Mouse (Mus musculus) urinary bladder, postnatal 10 days (tissue): ENCODE results near the gene Schip1.

Source experiments
- DNase-seq: peaks from one replicate; pipeline ENCODE4 v3.0.0; 2022; ENCODE audit warnings: low spot score

The Schip1 gene

DNA sequence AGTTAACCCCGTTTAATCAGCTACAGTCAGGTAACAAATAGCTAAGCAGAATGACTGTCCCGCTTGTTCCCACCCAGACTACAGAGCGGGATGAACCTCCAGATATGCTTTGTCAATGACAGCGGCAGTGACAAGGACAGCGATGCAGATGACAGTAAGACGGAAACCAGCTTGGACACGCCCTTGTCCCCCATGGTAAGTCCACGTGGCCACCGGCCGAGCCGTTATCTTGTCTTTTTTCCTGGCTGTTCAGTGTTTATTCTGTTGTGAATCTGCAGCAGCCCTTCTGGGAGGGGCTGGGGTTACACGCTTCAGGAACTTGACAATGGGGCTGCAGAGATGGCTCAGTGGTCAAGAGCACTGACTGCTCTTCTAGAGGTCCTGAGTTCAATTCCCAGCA lies 551.8 kb downstream of the Schip1 start:
- no peak for DNase-seq

DNA sequence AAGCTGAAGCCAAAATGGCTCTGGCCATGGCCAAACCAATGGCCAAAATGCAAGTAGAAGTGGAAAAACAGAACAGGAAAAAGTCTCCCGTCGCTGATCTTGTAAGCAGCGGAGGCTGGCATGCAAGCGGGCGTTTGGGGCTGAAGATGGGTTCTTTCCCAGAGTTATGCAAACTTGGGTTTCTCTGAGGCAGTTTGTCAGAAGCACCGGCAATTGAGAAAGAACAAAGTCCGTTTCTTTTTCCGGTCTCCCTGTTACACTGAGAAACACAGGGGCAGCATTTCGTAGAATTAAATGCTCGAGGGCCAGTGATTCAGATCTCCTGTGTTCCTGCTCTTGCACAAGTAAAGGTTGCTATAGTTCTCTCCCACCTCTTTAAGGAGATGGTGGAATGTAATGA lies 553.1 kb downstream of the Schip1 start:
- no peak for DNase-seq

DNA sequence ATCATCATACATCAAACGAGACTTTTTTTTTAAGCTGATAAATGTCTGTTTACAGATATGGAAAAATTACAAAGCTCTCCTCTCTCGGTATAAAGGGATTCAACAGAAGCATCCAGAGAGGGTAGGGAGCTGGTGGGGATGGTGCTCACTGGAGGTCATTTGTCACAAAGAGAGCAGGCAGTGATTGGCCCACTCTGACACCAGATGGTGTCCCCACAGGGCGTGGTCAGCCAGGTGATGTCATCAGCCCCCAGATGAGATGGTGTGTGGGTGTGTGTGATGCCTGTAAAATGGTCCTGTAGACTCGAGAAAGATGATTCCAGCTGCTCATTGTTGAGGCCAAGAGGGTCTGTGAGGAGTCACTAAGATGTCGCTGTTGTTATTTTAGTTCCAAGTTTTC lies 554.5 kb downstream of the Schip1 start:
- DNase-seq = no peak

DNA sequence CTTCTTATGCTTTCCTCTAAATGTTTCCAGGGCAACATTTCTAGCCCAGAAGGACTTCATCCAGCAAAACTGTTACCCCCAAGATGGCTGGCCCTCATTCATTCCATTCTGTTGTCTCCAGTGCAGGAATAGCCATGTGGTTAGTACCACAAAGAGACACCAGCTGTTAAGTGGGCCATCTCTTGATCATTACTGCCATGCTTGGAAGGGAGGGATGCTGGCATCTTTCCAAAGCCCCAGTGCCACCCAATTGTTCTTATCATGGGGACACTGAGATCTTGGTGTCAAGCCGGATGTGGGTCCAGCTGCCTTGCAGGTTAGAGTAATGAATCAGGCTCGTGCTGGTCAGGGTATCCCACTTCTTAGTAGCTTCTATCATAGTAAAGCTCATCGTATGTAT lies 557.4 kb downstream of the Schip1 start:
- DNase-seq = no peak

DNA sequence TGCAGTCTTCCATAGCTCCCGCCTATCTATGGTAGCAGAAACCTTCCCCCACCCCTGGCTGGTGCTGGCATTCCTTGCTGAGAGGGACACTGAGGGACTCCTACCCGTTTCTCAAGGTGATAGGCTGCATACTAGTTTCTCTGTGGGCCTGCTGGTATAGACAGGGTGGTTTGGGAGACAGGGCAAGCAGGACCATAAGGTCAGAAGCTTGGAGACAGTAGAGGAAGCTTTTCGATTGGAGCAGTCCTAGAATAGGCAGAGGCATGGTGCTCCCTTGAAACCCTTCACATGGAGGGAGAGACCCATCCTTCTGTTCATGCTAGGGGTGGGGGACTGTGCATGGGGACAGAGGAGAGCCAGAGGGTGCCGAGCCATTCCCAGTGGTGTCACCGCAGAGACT lies 558.4 kb downstream of the Schip1 start:
- DNase-seq = no peak

DNA sequence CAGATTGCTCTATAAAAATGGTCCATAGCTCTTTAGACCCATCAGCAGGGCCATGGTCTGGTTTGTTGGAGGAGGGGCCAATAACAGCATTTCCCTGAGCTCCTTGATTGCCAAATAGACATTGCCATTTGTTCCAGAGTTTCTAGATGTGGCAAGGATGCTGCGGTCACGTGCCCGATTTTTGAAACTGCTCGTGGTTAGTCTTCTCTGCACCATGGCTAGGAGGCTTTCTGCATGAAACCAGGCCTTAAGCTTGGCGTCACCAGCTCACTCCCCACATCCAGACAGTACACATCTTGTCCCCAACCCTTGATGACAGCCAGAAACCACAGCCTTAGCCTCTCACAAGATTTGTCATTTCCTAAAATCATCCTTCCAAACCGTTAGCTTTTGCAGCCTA lies 559.9 kb downstream of the Schip1 start:
- DNase-seq = no peak

DNA sequence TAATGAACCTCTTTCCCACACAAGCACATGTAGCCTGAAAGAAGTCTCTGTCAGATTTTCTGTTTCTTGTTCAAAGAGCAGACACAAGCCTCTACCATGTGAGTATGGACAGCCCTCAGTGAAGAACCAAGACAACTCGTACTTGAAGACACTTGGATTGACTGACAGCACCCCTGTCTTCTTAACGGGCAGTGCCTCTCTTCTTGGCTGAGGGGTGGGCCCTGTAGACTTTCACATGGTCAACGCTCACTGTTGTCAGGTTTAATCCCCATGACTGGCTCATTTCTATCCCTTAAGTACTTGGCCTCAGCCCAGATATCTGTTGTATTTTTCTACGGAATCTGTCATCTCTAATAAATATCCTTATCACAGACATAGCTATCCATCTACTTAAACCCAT lies 565.7 kb downstream of the Schip1 start:
- no peak for DNase-seq

DNA sequence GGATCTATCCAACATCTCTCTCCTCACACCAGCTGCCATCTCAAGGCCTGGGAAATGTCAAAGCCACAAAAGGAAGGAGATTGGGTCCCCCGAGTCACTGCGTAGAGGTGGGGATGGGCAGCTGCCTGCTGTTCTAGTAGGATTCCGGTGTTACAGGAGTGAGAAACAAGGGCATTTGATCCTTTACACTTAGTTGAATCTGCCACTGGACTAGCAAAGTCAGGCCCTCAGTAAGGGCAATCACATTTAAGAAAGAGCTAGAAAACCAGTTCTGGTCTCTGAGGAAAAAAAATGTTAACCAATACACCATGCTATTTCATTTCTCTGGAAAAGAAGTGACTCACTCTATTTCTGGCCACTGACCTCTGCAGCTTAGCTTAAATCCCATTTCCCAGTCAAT lies 566.2 kb downstream of the Schip1 start:
- no peak for DNase-seq

DNA sequence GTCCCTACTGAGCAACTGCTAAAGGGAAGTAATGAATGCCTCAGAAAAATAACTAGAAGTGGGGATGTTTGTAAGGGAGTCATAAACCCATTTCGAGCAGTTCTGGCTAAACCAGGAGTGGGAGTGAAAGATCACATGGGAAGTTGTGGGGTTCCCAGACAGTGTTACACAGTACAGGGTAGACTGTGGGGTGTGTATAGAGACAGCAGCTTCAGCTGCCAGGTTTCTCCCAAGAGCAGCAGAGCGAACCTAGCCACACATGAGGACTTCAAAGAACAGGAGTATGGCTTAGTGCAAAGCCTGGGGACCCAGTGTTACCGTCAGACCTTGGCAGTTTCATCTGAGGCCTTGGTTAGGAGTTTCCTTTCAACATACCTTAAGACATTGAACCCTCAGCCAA lies 568.1 kb downstream of the Schip1 start:
- DNase-seq = no peak

DNA sequence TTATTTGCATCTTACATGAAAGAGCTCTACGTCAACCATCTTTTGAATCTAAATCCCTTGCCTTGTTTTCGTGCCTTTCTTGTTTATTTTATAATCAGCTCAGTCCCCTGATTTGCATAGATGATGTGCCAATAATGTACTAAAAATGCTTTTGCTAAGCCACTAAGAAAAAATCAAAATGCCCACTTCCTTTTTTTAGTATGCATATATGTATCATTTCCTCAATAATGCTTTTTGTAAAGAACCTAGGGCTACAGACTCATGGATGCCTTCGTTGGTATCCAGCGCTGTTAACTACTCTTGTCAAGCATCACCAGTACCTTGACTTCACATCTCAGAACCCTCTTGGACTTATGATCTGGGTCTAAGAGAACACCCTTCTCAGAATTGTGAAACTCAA lies 569.0 kb downstream of the Schip1 start:
- no peak for DNase-seq

DNA sequence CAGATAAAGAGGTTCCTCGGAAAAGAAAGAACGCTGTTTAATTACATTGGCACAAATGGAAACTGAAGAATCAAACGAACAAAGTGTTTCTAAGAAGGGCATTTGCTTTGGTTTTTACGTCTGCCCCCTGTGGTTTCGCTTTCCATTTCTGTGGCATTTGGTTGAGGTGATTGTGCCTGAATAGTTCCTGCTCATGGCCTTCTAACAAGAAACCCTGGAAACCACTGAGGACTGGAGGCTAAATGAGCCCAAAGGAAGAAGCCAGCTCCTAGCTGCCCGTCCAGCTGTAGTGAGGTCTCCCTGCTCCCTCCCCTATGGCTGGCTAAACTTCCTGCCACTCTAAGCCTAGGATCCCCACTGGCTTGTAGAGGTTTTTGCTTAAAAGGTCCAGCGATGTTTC lies 573.4 kb downstream of the Schip1 start:
- DNase-seq = no peak

DNA sequence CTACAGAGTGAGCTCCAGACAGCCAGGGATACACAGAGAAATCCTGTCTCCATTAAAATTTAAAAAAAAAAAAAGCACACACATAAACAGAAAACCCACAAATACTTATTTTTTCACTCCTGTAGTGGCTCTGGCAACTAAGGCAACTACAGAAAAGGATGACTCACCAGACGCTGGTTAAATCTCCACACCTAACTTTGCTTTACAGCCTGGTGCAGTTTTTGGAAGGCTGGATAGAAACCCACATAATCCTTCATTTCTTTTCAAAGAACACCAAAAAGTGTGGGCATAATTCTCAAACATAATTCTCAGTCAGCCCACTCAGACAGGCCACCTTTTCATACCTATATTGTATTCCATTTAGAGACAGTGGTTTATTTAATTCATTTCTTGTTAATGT lies 574.1 kb downstream of the Schip1 start:
- no peak for DNase-seq

DNA sequence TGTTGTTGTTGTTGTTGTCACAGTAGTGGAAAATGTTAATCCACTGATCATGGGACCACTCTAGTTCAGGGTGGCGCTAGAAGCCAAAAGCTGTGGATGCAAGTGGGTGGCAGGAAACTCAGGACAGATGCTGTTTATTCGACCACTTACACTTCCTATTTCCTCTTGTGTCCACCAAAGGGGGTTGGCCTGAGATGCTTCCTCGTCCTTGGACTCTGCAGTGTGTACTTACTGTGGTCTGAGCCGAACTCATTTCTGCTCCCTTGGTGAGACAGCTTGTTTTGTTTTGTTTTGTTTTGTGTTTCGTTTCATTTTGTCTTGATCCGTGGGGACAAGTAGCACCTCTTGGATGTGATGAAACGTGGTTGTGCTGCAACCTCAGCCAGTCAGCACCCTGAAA lies 578.3 kb downstream of the Schip1 start:
- no peak for DNase-seq

DNA sequence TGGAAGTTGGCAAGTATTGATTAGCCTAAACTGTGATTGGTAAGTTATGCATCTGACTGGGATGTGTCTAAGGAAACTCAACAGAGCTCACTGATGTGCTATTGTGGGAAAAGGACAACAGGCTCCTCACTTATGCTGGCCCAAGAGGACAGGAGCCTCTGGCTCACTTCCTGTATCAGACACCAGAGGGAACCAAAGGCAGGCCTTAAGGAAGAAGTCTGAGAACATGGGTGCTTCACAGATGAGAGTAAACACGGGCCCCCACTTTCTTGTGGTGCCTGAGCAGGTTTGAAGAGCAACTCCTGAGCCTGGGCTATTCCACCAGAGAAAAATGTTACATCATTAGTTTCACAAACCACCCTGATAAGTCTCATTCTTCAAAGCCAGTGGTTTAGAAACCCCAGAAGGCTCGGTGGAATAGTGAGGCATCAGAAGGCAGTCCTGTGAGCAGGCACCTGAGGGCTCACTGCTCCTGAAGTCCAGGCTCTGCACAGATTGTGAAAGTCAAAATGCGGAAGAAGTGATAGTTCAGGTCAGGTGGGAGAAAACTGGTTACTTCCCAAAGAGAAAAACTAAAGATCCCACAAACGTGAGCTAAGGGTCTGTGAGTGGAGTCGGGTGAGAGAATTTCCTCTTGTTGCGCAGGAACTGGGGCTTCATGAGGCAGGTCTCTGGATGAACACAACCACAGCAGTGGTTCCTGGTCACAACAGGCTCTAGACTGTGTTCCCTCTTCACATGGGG lies 582.0 kb downstream of the Schip1 start:
- no peak for DNase-seq

DNA sequence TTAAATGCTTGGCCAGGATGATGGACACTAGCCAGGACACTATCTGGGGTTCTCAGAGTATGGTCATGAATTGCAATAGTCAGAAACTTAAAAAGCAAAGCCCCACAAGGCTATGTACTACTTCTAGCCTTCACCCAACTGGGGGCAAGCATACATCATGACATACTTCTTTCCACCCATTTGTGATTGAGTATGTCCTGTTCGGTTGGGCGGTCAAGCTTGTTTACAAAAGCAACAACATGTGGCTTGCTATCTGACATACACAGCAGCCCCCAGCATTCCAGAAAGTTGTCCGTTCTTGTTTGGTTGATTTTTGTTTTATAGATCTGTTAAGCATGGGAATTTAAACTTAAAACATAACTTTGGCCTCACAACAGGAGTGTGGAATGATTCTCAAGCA lies 582.7 kb downstream of the Schip1 start:
- no peak for DNase-seq

DNA sequence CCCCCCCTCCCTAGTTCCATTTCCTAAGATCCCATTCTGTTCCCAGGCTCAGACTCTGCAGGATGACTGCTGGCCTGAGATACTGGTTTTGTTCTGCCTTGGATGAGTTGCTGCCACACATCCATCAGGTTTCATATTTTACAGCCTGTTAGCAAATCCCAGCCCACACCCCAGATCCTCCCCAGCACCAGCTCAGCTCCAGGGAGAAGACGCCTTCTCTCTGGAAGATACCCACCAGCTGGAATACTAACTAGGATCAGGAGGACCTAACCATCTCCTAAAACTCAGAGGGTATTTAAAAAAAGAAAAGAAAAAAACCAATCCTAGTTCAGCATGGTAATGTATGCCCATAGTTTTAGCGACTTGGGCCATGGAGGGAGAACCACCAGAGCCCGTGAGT lies 585.6 kb downstream of the Schip1 start:
- DNase-seq = no peak

DNA sequence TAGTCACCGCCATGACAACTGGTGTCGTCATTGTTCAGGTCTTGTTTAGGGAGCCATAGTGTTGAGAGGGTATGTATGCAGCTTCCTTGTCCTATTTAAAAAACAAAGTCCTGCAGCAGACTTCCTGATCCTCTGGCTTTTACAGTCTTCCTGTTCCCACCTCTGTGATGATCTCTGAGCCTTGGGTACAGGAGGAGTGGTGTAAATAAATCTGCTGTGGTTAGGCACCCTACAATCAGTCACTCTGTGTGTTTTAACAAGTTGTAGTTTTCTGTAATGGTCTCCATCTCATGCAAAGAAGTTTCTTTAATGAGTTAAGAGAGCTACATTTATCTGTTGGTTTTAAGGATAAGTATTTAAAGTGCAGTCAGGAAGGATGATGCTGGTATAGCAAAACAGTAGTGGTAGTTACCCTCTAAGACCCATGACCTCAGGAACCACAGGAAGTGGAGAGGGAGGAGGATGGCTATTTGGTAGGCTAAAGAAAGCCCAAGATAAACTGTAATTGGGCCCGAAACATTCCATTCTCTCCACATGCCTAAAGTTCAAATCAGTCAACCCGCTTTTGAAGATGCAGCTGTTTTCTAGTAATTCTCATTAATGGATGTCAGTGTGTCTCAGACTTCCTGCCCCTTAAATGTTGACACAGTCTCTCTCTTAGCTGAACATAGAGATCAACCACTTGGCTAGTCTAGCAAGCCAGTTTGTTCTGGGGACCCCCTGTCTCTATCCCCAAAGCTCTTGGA lies 592.2 kb downstream of the Schip1 start:
- DNase-seq = no peak

DNA sequence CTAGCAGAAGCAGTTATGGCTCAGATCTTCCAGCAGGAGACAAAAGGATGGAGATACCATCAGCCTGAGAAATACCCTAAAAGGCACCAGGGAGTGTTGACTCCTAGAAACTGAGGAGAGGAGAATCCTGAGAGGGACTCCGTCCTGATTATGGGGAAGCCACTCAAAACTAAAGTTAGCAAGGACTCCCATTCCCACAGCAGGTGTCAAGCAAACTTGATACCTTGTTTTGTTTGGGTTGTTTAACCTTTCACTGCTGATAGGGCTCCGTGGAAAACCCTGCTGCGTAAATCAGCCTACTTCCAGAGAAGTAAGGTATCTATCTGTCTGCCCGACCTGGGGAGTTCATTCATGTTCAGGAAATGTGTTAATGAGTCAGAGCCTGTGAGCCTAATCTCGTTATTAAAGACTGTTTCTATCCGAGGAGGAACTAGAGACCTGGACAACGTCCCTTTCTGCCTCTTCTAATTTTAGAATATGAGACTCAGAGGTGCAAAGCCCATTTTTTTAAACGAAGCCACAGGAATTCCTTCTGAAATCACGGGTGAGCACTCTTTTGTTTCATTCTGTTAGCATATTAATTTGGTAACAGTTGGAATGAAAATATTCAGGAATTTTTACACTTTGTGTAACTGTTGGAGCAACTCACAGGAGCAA lies 593.1 kb downstream of the Schip1 start:
- DNase-seq = no peak

DNA sequence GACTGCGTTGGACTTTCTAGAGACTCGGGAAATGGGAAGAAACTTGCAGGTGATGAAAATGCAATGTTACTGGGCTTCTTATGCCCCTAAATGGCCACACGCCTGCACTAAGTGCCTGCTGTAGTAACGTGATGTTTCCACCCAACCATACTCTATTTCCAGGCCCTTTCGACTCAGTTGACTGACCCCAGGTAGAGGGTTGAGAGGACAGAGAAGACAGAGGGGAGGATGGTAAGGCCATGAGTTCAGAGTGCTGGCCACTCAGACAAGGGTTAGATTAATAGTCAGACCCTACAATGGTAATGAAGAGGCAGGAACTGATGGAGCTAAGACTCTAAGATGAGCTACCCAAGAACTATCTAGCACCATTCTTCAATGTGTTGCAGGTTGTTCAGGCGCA lies 595.4 kb downstream of the Schip1 start:
- no peak for DNase-seq

DNA sequence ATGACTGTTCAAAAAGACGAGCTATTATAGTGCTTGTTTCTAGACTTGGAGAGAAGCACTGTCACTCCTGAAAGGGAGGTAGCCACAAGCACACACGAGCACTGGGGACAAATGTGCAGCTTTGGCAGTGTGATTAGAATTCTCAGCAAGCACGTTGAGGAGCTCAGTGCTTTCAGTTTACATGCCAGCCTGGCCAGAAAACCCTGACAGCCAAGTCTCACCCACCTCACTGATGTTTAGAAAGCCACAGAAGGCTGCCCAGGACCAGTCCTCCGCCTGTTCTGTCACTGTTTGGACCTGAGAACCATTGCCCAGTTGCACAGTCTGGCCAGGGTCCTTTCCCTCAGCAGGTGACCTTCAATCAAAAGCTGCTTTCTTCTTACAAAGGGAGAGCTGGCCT lies 595.9 kb downstream of the Schip1 start:
- no peak for DNase-seq

DNA sequence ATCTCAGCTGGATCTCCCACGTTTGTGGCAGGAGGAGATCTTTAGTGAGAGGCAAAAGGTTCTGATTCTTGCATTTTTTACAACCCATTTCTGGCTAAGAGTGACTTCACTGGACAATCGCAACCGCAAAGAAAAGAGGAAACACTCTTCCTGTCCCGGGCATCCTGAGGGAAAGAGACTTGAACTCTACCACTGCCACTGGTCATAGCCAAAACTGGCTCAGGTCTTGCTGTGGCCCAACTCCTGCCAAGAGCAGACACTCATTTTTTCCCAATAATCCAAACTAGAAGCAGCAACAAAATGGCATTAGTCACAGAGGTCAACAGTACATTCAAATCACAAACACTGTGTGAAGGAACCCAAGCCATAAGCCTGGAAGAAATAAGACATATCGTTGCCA lies 597.8 kb downstream of the Schip1 start:
- no peak for DNase-seq

DNA sequence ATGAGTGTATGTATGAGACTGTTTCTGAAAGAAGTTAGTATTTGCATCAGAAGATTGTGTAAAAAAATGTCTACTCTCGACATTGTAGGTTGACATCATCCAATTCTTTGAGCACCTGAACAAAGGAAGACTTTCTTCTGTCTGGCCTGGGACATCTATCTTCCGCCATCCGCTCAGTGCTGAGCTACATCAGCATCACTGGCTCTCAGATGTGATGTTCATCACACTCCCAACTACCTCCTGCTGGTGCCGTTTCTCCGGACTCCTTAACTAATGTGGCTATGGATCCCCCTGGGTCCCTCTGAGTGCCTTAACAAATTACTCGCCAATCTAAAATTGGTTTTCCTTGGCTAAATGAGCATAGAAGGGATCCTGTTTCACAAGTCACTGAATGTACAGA lies 599.7 kb downstream of the Schip1 start:
- no peak for DNase-seq

DNA sequence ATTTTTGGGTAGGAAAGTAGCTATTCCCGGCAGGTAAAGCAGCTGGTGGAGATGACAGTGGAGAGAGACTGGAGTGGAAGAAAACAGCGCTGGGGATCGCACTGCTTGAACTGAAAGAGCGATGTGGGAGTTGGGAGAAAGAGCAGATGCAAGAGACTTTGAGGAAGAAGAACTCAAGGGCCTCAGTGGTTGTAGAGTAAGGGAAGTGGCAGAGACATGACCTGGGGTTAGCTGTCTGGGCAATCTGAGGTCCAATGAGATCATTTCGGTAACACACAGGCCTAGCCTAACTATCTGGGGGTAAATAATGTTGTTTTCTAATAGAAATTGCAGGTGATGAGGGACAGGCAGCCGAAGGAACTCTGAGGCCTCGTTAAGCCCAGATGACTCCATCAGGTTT lies 601.8 kb downstream of the Schip1 start:
- DNase-seq = no peak
